Mouse (Mus musculus) neural tube, embryonic 14.5 days (tissue): Measurements from ENCODE around the gene Acvr2a. TPM values are rescaled to one million over a fixed set of nuclear protein-coding genes. Genes with fewer than 3 reads are reported as not detected.
"Not testable (repeated sequence)": the region's sequence is repeated elsewhere in the genome, so short reads cannot be mapped to it uniquely, and the experiment has no call there.

Experiments used
- ATAC-seq: fragments of 200-750 bp; cut with Nextera tagmentation; 2 replicates; pipeline ENCODE4 v1.8.0; 2017; ENCODE audit warnings: low read depth, mild to moderate bottlenecking, moderate TSS enrichment, moderate library complexity
- H3K27ac ChIP-seq: fragments of 300-500 bp; sonication (generic); 2 replicates; pipeline ENCODE4 v1.5.1; 2014; ENCODE audit warnings: low read depth, mild to moderate bottlenecking, control low read depth, low read length, moderate library complexity, mixed read lengths
- H3K27me3 ChIP-seq: fragments of 300-500 bp; sonication (generic); 2 replicates; pipeline ENCODE4 v1.6.1; 2014; ENCODE audit warnings: low read length; ENCODE audit not compliant: control insufficient read depth, insufficient read depth
- H3K36me3 ChIP-seq: fragments of 300-500 bp; sonication (generic); 2 replicates; pipeline ENCODE4 v1.6.1; 2014; ENCODE audit warnings: low read length, mixed read lengths; ENCODE audit not compliant: control insufficient read depth, insufficient read depth
- H3K4me1 ChIP-seq: fragments of 300-500 bp; sonication (generic); 2 replicates; pipeline ENCODE4 v1.6.1; 2014; ENCODE audit warnings: low read length; ENCODE audit not compliant: control insufficient read depth, insufficient read depth
- H3K4me2 ChIP-seq: fragments of 300-500 bp; sonication (generic); 2 replicates; pipeline ENCODE4 v1.6.1; 2014; ENCODE audit warnings: mild to moderate bottlenecking, low read depth, low read length, control low read depth
- H3K4me3 ChIP-seq: fragments of 300-500 bp; sonication (generic); 2 replicates; pipeline ENCODE4 v1.5.1; 2014; ENCODE audit warnings: low read depth, low read length, control low read depth, mixed read lengths
- H3K9ac ChIP-seq: fragments of 300-500 bp; sonication (generic); replicated peaks from 2 replicates; pipeline ENCODE4 v1.6.1; 2014; ENCODE audit warnings: low read depth, mild to moderate bottlenecking, control low read depth, low read length, mixed read lengths
- H3K9me3 ChIP-seq: fragments of 300-500 bp; sonication (generic); 2 replicates; pipeline ENCODE4 v1.6.1; 2016; ENCODE audit warnings: low read length; ENCODE audit not compliant: control insufficient read depth
- WGBS: fragments of 180-500 bp; shearing (Covaris S2); extraction: QIAGEN DNeasy Blood & Tissue Kit; methylation state at CpG from one replicate; pipeline ENCODE4 v1.1.7; 2014; 5-methylcytosine and 5-hydroxymethylcytosine counted together
- polyA plus RNA-seq: library from polyadenylated mRNA; unstranded; fragments of >200 nt; fragmentation: Nextera tagmentation; extraction: Ambion mirVana; gene quantifications from 2 replicates; pipeline ENCODE4 v1.2.1, GENCODE M21; 2014

Gene Acvr2a
- polyA plus RNA-seq, 1 experiment from 2014 or later, result 67.2 TPM

DNA sequence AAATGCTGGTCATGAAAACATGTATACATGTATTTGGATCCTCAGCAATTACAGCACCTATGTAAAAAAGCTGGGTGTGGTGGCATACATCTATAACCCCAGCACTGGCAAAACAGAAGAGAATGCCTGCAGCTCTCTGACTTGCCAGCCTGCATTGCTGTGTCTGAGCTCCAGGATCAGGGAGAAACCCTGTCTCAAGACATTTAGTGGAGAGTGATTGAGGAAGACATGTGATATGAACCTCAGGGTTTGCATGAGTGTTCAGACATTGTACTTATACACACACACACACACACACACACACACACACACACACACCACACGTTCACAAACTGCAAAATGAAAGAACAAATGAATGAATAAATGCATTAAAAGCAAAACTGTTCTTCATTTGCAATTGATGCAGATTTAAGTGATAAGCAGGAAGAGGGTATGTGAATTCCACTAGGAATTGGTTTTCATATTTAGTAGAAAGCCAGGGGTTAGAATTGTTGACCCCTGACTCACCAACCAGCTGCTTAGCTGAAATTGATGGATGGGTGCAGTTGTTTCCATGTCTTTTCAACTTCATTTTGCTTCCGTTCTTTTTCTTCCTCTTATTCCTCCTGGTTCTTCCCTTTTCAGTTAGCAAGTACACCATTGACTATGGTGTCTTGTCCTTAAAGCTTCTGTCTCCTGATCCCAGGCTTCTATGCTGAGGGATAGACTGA, 32.9 kb downstream of the Acvr2a start:
- Histone ChIP-seq H3K36me3 (no peaks in the 10 kb centered on the region), H3K9me3 (no peaks in the 10 kb centered on the region), H3K4me2 (no peak overlapping the region), H3K27ac (no peak overlapping the region), H3K9ac (no peak overlapping the region), H3K4me3 (no peak overlapping the region), H3K4me1 (no peaks in the 10 kb centered on the region), H3K27me3 (no peaks in the 10 kb centered on the region)
- ATAC-seq, result no peak
- WGBS, result 42% methylated on average over 2 of the region's 2 CpGs

- H3K36me3 ChIP-seq, H3K27me3 ChIP-seq, H3K4me1 ChIP-seq, H3K27ac ChIP-seq, H3K4me2 ChIP-seq, H3K9ac ChIP-seq, H3K4me3 ChIP-seq, ATAC-seq, H3K9me3 ChIP-seq: not testable (repeated sequence)
- 93% methylated on average over 6 of the region's 6 CpGs for WGBS
Observed at GRCm38 (mm10) chr2:48865596-48865995, 51.7 kb downstream of the Acvr2a start.

DNA sequence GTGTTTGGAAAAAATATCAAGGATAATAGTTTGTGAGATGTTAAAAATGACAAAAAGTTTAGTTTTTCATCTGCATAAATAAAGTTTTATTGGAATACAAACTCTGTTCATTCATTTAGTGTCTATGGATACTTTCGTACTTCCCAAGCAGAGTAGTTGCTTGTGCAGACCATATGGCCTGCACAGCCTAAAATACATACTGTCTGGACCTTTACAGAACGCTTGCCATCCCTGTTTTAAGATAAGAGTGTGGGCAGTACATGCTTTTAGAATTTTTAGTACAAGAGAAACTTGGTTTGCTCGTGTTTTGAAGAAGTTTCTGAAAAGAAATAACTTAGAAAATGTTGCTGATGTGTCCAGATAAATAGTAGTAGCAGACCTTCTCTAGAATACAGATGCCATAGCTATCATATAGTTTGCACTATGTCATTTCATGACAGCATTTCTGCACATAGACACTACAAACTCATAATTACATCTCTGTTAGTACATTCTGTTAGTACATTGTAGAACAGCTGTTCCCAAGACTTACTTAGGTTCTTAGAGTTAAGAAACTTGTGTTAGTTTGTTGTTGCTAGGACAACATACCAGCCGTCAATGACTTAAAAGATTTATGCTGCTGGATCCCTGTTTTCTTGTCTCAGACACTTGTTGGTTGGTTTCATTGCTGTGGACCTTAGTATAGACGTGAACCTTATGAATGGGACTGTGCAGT, 54.4 kb downstream of the Acvr2a start:
- H3K9me3 ChIP-seq, result no peaks in the 10 kb centered on the region
- H3K27ac ChIP-seq, result no peak overlapping the region
- H3K4me1 ChIP-seq, result no peaks in the 10 kb centered on the region
- no peak overlapping the region for H3K4me2 ChIP-seq
- H3K27me3 ChIP-seq, result no peaks in the 10 kb centered on the region
- WGBS, result 82% methylated on average over 5 of the region's 5 CpGs
- H3K4me3 ChIP-seq, result no peak overlapping the region
- ATAC-seq, result no peak
- H3K9ac ChIP-seq, result no peak overlapping the region
- no peaks in the 10 kb centered on the region for H3K36me3 ChIP-seq

GRCm38 (mm10) chr2:48885945-48886344, 72.0 kb downstream of the Acvr2a start:
- no peak overlapping the region for H3K27ac ChIP-seq

GRCm38 (mm10) chr2:48895186-48895585, 81.3 kb downstream of the Acvr2a start:
- no peak for ATAC-seq
- H3K9ac ChIP-seq, result no peak overlapping the region
- 96% methylated on average over 3 of the region's 3 CpGs for WGBS
- H3K4me3 ChIP-seq, result no peak overlapping the region
- H3K4me1 ChIP-seq, result no peaks in the 10 kb centered on the region
- H3K27ac ChIP-seq, result no peak overlapping the region
- no peaks in the 10 kb centered on the region for H3K27me3 ChIP-seq
- peaks cover 26% of the 10 kb centered on the region for H3K36me3 ChIP-seq
- H3K4me2 ChIP-seq, result no peak overlapping the region
- H3K9me3 ChIP-seq, result no peaks in the 10 kb centered on the region

More at GRCm38 (mm10) chr2:48885945-48886344, 72.0 kb downstream of the Acvr2a start:
- H3K4me3 ChIP-seq, result no peak overlapping the region
- H3K4me2 ChIP-seq, result no peak overlapping the region
- 0 out of 2 replicates have a peak, but pooled peaks cover 2% of the 10 kb centered on the region for H3K4me1 ChIP-seq
- no peaks in the 10 kb centered on the region for H3K27me3 ChIP-seq
- H3K36me3 ChIP-seq, result no peaks in the 10 kb centered on the region; the same call in 1 of the 2 replicates
- no peak overlapping the region for H3K9ac ChIP-seq
- ATAC-seq, result peak; percentile 76; the same call in 1 of the 2 replicates
- H3K9me3 ChIP-seq, result no peaks in the 10 kb centered on the region

GRCm38 (mm10) chr2:48908866-48909265, 95.0 kb downstream of the Acvr2a start:
- no peaks in the 10 kb centered on the region for H3K27me3 ChIP-seq
- H3K4me1 ChIP-seq, result no peaks in the 10 kb centered on the region
- peaks cover 3% of the 10 kb centered on the region for H3K36me3 ChIP-seq
- no peak overlapping the region for H3K27ac ChIP-seq
- H3K4me2 ChIP-seq, result no peak overlapping the region
- no peak for ATAC-seq
- no peak overlapping the region for H3K4me3 ChIP-seq
- H3K9ac ChIP-seq, result no peak overlapping the region
- WGBS, result 63% methylated on average over 2 of the region's 2 CpGs
- no peaks in the 10 kb centered on the region for H3K9me3 ChIP-seq

GRCm38 (mm10) chr2:48914185-48914584, 100.3 kb downstream of the Acvr2a start:
- H3K9me3 ChIP-seq, result no peaks in the 10 kb centered on the region
- H3K4me3 ChIP-seq, result no peak overlapping the region
- WGBS, result 84% methylated on average over 1 of the region's 1 CpGs
- no peak for ATAC-seq
- H3K9ac ChIP-seq, result no peak overlapping the region
- H3K27me3 ChIP-seq, result no peaks in the 10 kb centered on the region
- no peak overlapping the region for H3K4me2 ChIP-seq
- no peaks in the 10 kb centered on the region for H3K4me1 ChIP-seq
- no peak overlapping the region for H3K27ac ChIP-seq
- no peaks in the 10 kb centered on the region for H3K36me3 ChIP-seq

DNA sequence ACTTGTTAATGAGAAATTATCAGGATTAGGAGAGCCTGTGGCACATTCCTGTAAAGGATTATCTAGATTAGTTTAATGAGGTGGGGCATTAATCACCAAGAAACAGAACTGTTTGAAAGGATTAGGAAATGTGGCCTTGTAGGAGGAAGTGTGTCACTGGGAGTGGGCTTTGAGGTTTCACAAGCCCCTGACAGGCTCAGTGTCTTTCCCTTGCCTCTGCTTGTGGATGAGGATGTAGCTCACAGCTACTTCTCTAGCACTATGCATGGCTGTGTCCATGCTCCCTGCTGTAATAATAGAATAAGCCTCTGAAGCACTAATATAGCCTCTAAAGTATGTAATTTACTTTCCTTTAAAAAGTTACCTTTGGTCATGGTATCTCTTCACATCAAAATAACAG, 101.9 kb downstream of the Acvr2a start:
- Histone ChIP-seq H3K27ac (no peak overlapping the region), H3K9me3 (no peaks in the 10 kb centered on the region), H3K4me3 (no peak overlapping the region), H3K4me1 (no peaks in the 10 kb centered on the region), H3K4me2 (no peak overlapping the region), H3K9ac (no peak overlapping the region), H3K27me3 (no peaks in the 10 kb centered on the region), H3K36me3 (no peaks in the 10 kb centered on the region)
- no peak for ATAC-seq

GRCm38 (mm10) chr2:48935058-48935457, 121.1 kb downstream of the Acvr2a start:
- Histone ChIP-seq H3K27me3 (no peaks in the 10 kb centered on the region), H3K27ac (no peak overlapping the region), H3K9me3 (no peaks in the 10 kb centered on the region), H3K4me1 (no peaks in the 10 kb centered on the region), H3K4me3 (no peak overlapping the region), H3K9ac (no peak overlapping the region), H3K36me3 (0 out of 2 replicates have a peak, but pooled peaks cover 11% of the 10 kb centered on the region), H3K4me2 (no peak overlapping the region)
- WGBS, result 93% methylated on average over 2 of the region's 2 CpGs
- no peak for ATAC-seq
